Mouse (Mus musculus): ENCODE data around the gene Cbx8. TPM values are rescaled to one million over a fixed set of nuclear protein-coding genes. Genes with fewer than 3 reads are reported as not detected.

Cbx8 gene
- total and polyA plus RNA-seq, 3 experiments, result 11.3 to 22.9 (median 16.3) TPM

- no peak for DNase-seq
These were observed 45.3 kb downstream of the Cbx8 start for GRCm38 (mm10) chr11:118995448-118995847.

- DNase-seq, result no peak
These were observed 48.0 kb downstream of the Cbx8 start for GRCm38 (mm10) chr11:118992781-118993180.

GRCm38 (mm10) chr11:118987999-118988398, 52.8 kb downstream of the Cbx8 start, which contains the start of gene Enpp7:
Gene Enpp7 (plus strand): TSS chr11:118988188.
- DNase-seq, result no peak

Other genes with a start within 250 kb of the Cbx8 start
- 1 to 10 TPM; 4.2 to 7.8 TPM for gene Rbfox3, start 129.4 kb downstream of the Cbx8 start, total RNA-seq (2021)
- gene Rbfox3, start 129.4 kb downstream of the Cbx8 start, polyA plus RNA-seq (2012; rRNA removed), result 3.3 TPM in 2 replicates
- gene Enpp7, start 52.8 kb downstream of the Cbx8 start, total RNA-seq (2021), result not detected
- gene Enpp7, start 52.8 kb downstream of the Cbx8 start, polyA plus RNA-seq (2012; rRNA removed), result not detected in 2 replicates
- gene Cbx2, start 18.0 kb downstream of the Cbx8 start, total RNA-seq (2021), result 1 to 10 TPM; 5.1 to 5.3 TPM
- 2.7 and 2.9 TPM in 2 replicates for gene Cbx2, start 18.0 kb downstream of the Cbx8 start, polyA plus RNA-seq (2012; rRNA removed)
- gene Cbx4, start 45.3 kb upstream of the Cbx8 start, total RNA-seq (2021), result 100 to 1,000 TPM; 144 to 197 TPM
- gene Cbx4, start 45.3 kb upstream of the Cbx8 start, polyA plus RNA-seq (2012; rRNA removed), result 89.0 and 127 TPM in 2 replicates
- 10 to 100 TPM; 12.8 to 24.5 TPM for gene Tbc1d16, start 187.5 kb upstream of the Cbx8 start, total RNA-seq (2021)
- 6.2 and 7.3 TPM in 2 replicates for gene Tbc1d16, start 187.5 kb upstream of the Cbx8 start, polyA plus RNA-seq (2012; rRNA removed)
- gene Ccdc40, start 187.6 kb upstream of the Cbx8 start, total RNA-seq (2021), result under 1 TPM; 0.26 to 0.83 TPM
- gene Ccdc40, start 187.6 kb upstream of the Cbx8 start, polyA plus RNA-seq (2012; rRNA removed), result 0.34 and 1.1 TPM in 2 replicates
- gene Gaa, start 226.9 kb upstream of the Cbx8 start, total RNA-seq (2021), result 100 to 1,000 TPM; 119 to 123 TPM
- 363 and 377 TPM in 2 replicates for gene Gaa, start 226.9 kb upstream of the Cbx8 start, polyA plus RNA-seq (2012; rRNA removed)